Mouse (Mus musculus) ES-E14 (cell line): ENCODE data around the gene Cep131.

Source experiments
- CHD2 ChIP-seq: IDR thresholded peaks from 2 replicates; pipeline ENCODE4 v1.6.1; 2014; ENCODE audit warnings: mild to moderate bottlenecking, low read depth, low read length, inconsistent platforms
- HCFC1 ChIP-seq: IDR thresholded peaks from 2 replicates; pipeline ENCODE4 v1.6.1; 2012; ENCODE audit warnings: low read length, inconsistent platforms, borderline replicate concordance; ENCODE audit not compliant: insufficient read depth
- MAFK ChIP-seq: IDR thresholded peaks from 2 replicates; pipeline ENCODE4 v1.6.1; 2014; ENCODE audit warnings: mild to moderate bottlenecking, low read depth, low read length, inconsistent platforms; ENCODE audit not compliant: insufficient read depth
- ZC3H11A ChIP-seq: IDR thresholded peaks from 2 replicates; pipeline ENCODE4 v1.6.1; 2012; ENCODE audit warnings: low read depth, mild to moderate bottlenecking, inconsistent platforms, low read length, borderline replicate concordance
- ZNF384 ChIP-seq: IDR thresholded peaks from 2 replicates; pipeline ENCODE4 v1.6.1; 2012; ENCODE audit warnings: low read depth, low read length, inconsistent platforms

GRCm38 (mm10) chr11:120136195-120136594 lies 49.6 kb upstream of the Cep131 start:
- TF ChIP-seq ZNF384 (no peak), ZC3H11A (no peak), MAFK (no peak), CHD2 (no peak), HCFC1 (no peak)
